Mouse (Mus musculus): Measurements from ENCODE around the gene Plekha1. TPM values are rescaled to one million over a fixed set of nuclear protein-coding genes. Genes with fewer than 3 reads are reported as not detected.

Plekha1 gene
- total and polyA plus RNA-seq, 3 experiments = 0.22 TPM; not detected in 2

DNA sequence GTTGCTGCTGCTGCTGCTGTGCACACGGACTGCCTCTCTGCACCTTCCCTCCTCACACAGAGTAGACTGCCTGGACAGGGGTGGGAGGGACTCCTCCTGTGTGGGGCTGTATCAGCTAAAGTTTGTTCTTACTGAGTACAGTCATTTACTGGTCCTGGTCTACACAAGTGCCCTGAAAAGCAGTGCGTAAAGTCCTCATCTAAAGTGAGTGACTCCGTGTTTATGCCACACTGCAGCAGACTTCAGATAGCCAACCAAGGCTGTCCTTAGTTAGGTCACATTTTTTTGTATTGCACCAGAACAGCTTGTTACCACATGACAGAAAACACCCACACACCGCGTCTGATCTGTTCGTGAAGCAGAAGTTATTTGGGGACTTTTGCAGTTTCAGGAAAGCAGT is 27.4 kb downstream of the Plekha1 start:
- DNase-seq (ENCODE audit: low spot score) = no peak
- Histone ChIP-seq H3K27me3 (ENCODE audit: insufficient read depth, low read length) (no peaks in the 10 kb centered on the region), H3K36me3 (replicated peaks) (no peaks in the 10 kb centered on the region), H3K9me3 (replicated peaks) (peaks cover 32% of the 10 kb centered on the region), H3K4me1 (ENCODE audit: insufficient read depth, low read depth, low read length) (no peaks in the 10 kb centered on the region), H3K4me3 (ENCODE audit: low read depth, low read length) (no peak overlapping the region)
- ATAC-seq (ENCODE audit: extremely low read depth, insufficient number of reproducible peaks, low FRiP score, poor library complexity, severe bottlenecking) = no peak
- TF ChIP-seq TAL1 (conservative IDR thresholded peaks at IDR 0.05; ENCODE audit: low read depth, low read length) (no peak), GATA2 (IDR thresholded peaks at IDR 0.05; ENCODE audit: borderline replicate concordance, low read depth, low read length) (no peak), GATA1 (IDR thresholded peaks at IDR 0.05; ENCODE audit: borderline replicate concordance, low read length) (no peak), CTCF (IDR thresholded peaks at IDR 0.05; ENCODE audit: low read depth, low read length) (no peak), POLR2AphosphoS5 (IDR thresholded peaks at IDR 0.05; ENCODE audit: insufficient replicate concordance, low read depth, low read length) (no peak)

DNA sequence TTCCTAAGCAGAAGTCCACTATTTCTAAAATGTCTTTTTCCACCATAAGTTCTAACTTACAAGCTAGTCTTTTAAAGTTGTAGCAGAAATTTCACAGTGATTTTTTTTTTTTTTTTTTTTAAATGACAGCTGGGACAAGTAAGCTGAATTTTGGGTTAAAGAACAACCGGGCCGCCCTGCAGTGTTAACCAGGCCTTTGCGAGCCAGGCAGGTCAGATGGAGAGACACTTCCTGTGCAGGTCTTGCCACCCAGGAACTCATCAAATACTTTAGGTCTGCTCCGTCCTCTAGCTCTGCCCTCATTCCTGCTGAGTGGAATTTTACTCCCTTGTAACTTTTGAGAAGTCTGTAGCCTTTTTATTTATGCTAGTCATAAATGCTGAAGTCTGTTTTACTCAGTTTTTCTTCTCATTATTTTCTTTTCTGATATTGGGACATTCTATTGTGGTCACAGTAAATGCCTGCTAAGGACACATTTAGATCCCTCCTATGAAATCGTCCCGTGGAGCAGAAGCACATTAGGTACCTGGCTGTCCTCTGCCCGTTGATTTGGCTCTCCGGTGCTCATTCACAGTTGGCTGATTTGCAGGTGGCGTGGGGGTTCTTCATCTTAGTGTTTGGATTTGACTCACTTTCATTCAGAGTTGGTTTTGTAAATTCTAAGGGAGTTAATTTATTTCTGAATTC is 29.5 kb downstream of the Plekha1 start:
- Histone ChIP-seq H3K9me3 (replicated peaks) (peaks cover 25% of the 10 kb centered on the region), H3K27me3 (ENCODE audit: insufficient read depth, low read length) (no peaks in the 10 kb centered on the region), H3K4me3 (ENCODE audit: low read depth, low read length) (no peak overlapping the region), H3K36me3 (replicated peaks) (no peaks in the 10 kb centered on the region), H3K4me1 (ENCODE audit: insufficient read depth, low read depth, low read length) (no peaks in the 10 kb centered on the region)
- TF ChIP-seq CTCF (IDR thresholded peaks at IDR 0.05; ENCODE audit: low read depth, low read length) (no peak), GATA2 (IDR thresholded peaks at IDR 0.05; ENCODE audit: borderline replicate concordance, low read depth, low read length) (no peak), TAL1 (conservative IDR thresholded peaks at IDR 0.05; ENCODE audit: low read depth, low read length) (no peak), GATA1 (IDR thresholded peaks at IDR 0.05; ENCODE audit: borderline replicate concordance, low read length) (no peak), POLR2AphosphoS5 (IDR thresholded peaks at IDR 0.05; ENCODE audit: insufficient replicate concordance, low read depth, low read length) (no peak)
- no peak for DNase-seq (ENCODE audit: low spot score)
- ATAC-seq (ENCODE audit: extremely low read depth, insufficient number of reproducible peaks, low FRiP score, poor library complexity, severe bottlenecking) = no peak

DNA sequence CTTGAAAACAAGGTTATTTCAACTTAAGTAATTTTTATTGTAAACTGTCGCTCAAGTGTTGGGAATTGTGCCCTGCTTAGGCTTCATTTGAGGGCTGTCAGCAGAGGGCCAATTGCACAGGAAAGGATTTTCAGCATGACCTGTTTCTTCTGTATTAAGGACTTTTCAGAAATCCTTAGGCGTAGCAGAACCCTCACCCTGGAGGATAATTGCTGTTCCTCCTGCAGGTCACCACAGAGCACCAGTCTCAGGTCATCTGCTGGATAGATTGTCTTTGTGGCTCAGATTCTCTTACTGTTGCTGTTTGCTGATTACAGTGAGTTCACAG is 30.0 kb downstream of the Plekha1 start:
- H3K4me3 ChIP-seq (ENCODE audit: low read depth, low read length) = no peak overlapping the region
- no peak for ATAC-seq (ENCODE audit: extremely low read depth, insufficient number of reproducible peaks, low FRiP score, poor library complexity, severe bottlenecking)
- H3K4me1 ChIP-seq (ENCODE audit: insufficient read depth, low read depth, low read length) = no peaks in the 10 kb centered on the region
- TF ChIP-seq GATA2 (IDR thresholded peaks at IDR 0.05; ENCODE audit: borderline replicate concordance, low read depth, low read length) (no peak), TAL1 (conservative IDR thresholded peaks at IDR 0.05; ENCODE audit: low read depth, low read length) (no peak), GATA1 (IDR thresholded peaks at IDR 0.05; ENCODE audit: borderline replicate concordance, low read length) (no peak), CTCF (IDR thresholded peaks at IDR 0.05; ENCODE audit: low read depth, low read length) (no peak), POLR2AphosphoS5 (IDR thresholded peaks at IDR 0.05; ENCODE audit: insufficient replicate concordance, low read depth, low read length) (no peak)
- no peaks in the 10 kb centered on the region for H3K36me3 ChIP-seq (replicated peaks)
- no peak for DNase-seq (ENCODE audit: low spot score)
- H3K27me3 ChIP-seq (ENCODE audit: insufficient read depth, low read length) = no peaks in the 10 kb centered on the region
- H3K9me3 ChIP-seq (replicated peaks) = peaks cover 28% of the 10 kb centered on the region

DNA sequence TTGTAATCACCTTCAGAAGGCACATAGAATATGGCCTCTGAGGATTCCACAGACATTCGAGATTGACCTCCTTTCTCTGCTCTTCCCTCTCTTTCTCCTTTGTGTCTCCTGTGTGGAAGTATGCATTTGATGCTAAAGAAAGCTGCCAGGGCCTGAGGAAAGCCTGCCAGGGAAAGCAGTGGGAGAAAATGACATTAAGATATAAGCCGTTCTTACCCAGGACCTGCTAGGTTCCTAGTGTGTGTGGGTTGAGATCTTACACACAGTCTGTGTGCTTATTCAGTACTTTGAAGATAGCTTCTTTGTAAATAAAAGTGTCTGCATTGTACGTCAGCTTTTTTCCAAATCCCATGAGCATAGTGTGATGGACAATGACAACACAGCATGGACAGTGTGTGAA is 30.5 kb downstream of the Plekha1 start:
- H3K4me3 ChIP-seq (ENCODE audit: low read depth, low read length) = no peak overlapping the region

DNA sequence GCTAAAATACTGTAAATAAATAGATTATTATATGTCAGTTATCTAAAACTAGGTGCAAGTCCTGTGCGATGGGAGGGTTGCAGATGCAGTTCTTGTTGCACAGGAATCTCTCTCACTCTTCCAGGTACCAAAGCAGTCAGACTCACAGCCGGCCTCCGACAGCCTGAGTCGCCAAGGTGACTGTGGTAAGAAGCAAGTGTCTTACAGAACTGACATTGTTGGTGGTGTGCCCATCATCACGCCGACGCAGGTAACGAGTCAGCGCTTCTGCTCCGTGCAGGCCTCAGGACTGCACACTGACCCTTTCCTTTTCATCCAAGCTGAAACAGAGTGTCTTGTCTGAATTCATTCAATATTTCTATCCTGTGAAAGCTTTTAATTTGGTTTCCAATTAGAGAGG is 31.6 kb downstream of the Plekha1 start:
- DNase-seq (ENCODE audit: low spot score) = no peak
- H3K27me3 ChIP-seq (ENCODE audit: insufficient read depth, low read length) = no peaks in the 10 kb centered on the region
- H3K4me1 ChIP-seq (ENCODE audit: insufficient read depth, low read depth, low read length) = no peaks in the 10 kb centered on the region
- TF ChIP-seq GATA2 (IDR thresholded peaks at IDR 0.05; ENCODE audit: borderline replicate concordance, low read depth, low read length) (no peak), GATA1 (IDR thresholded peaks at IDR 0.05; ENCODE audit: borderline replicate concordance, low read length) (no peak), TAL1 (conservative IDR thresholded peaks at IDR 0.05; ENCODE audit: low read depth, low read length) (no peak), CTCF (IDR thresholded peaks at IDR 0.05; ENCODE audit: low read depth, low read length) (no peak), POLR2AphosphoS5 (IDR thresholded peaks at IDR 0.05; ENCODE audit: insufficient replicate concordance, low read depth, low read length) (no peak)
- H3K9me3 ChIP-seq (replicated peaks) = peaks cover 34% of the 10 kb centered on the region
- H3K4me3 ChIP-seq (ENCODE audit: low read depth, low read length) = no peak overlapping the region
- no peaks in the 10 kb centered on the region for H3K36me3 ChIP-seq (replicated peaks)
- no peak for ATAC-seq (ENCODE audit: extremely low read depth, insufficient number of reproducible peaks, low FRiP score, poor library complexity, severe bottlenecking)

More for the DNA sequence above, 30.5 kb downstream of the Plekha1 start:
- Histone ChIP-seq H3K4me1 (ENCODE audit: insufficient read depth, low read depth, low read length) (no peaks in the 10 kb centered on the region), H3K9me3 (replicated peaks) (peaks cover 31% of the 10 kb centered on the region), H3K27me3 (ENCODE audit: insufficient read depth, low read length) (no peaks in the 10 kb centered on the region), H3K36me3 (replicated peaks) (no peaks in the 10 kb centered on the region)
- TF ChIP-seq GATA2 (IDR thresholded peaks at IDR 0.05; ENCODE audit: borderline replicate concordance, low read depth, low read length) = no peak
- no peak for TF ChIP-seq CTCF (IDR thresholded peaks at IDR 0.05; ENCODE audit: low read depth, low read length)
- TF ChIP-seq GATA1 (IDR thresholded peaks at IDR 0.05; ENCODE audit: borderline replicate concordance, low read length) = no peak
- no peak for TF ChIP-seq POLR2AphosphoS5 (IDR thresholded peaks at IDR 0.05; ENCODE audit: insufficient replicate concordance, low read depth, low read length)
- TF ChIP-seq TAL1 (conservative IDR thresholded peaks at IDR 0.05; ENCODE audit: low read depth, low read length) = no peak
- DNase-seq (ENCODE audit: low spot score) (no peak), ATAC-seq (ENCODE audit: extremely low read depth, insufficient number of reproducible peaks, low FRiP score, poor library complexity, severe bottlenecking) (no peak)

DNA sequence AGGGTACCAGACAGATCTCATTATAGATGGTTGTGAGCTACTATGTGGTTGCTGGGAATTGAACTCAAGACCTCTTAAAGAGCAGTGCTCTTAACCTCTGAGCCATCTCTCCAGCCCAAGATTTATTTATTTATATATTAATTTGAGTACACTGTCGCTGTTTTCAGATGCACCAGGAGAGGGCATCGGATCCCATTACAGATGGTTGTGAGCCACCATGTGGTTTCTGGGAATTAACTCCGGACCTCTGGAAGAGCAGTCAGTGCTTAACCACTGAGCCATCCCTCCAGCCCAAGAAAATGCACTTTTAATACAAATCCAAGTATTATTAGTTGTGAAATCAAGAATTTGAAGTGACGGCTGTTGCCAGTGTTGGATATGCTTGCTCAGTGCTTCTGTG is 32.8 kb downstream of the Plekha1 start:
- ATAC-seq (ENCODE audit: extremely low read depth, insufficient number of reproducible peaks, low FRiP score, poor library complexity, severe bottlenecking) = no peak
- H3K36me3 ChIP-seq (replicated peaks) = no peaks in the 10 kb centered on the region
- peaks cover 30% of the 10 kb centered on the region for H3K9me3 ChIP-seq (replicated peaks)
- H3K27me3 ChIP-seq (ENCODE audit: insufficient read depth, low read length) = no peaks in the 10 kb centered on the region
- H3K4me3 ChIP-seq (ENCODE audit: low read depth, low read length) = no peak overlapping the region
- TF ChIP-seq POLR2AphosphoS5 (IDR thresholded peaks at IDR 0.05; ENCODE audit: insufficient replicate concordance, low read depth, low read length) (no peak), GATA2 (IDR thresholded peaks at IDR 0.05; ENCODE audit: borderline replicate concordance, low read depth, low read length) (no peak), TAL1 (conservative IDR thresholded peaks at IDR 0.05; ENCODE audit: low read depth, low read length) (no peak), CTCF (IDR thresholded peaks at IDR 0.05; ENCODE audit: low read depth, low read length) (no peak), GATA1 (IDR thresholded peaks at IDR 0.05; ENCODE audit: borderline replicate concordance, low read length) (no peak)
- no peak for DNase-seq (ENCODE audit: low spot score)
- H3K4me1 ChIP-seq (ENCODE audit: insufficient read depth, low read depth, low read length) = no peaks in the 10 kb centered on the region
